Mouse (Mus musculus) G1E (cell line): ENCODE measurements around the gene Gm45837. TPM values are rescaled to one million over a fixed set of nuclear protein-coding genes. Genes with fewer than 3 reads are reported as not detected.

ENCODE experiments used
- ATAC-seq: 2 replicates; pipeline ENCODE4 v1.8.0; 2016; ENCODE audit warnings: mild to moderate bottlenecking; ENCODE audit not compliant: insufficient number of reproducible peaks, poor library complexity, low FRiP score, severe bottlenecking; ENCODE audit errors: extremely low read depth
- DNase-seq: peaks from one replicate; pipeline ENCODE4 v3.0.0; 2012; ENCODE audit warnings: low spot score
- H3K27me3 ChIP-seq: 2 replicates; pipeline ENCODE4 v1.6.1; 2012; ENCODE audit warnings: mild to moderate bottlenecking, low read length, inconsistent platforms; ENCODE audit not compliant: insufficient read depth
- H3K36me3 ChIP-seq: replicated peaks from 2 replicates; pipeline ENCODE3; 2012; ENCODE audit warnings: mild to moderate bottlenecking, inconsistent platforms
- H3K4me1 ChIP-seq: 2 replicates; pipeline ENCODE4 v1.6.1; 2012; ENCODE audit warnings: low read depth, low read length, inconsistent platforms, mixed read lengths; ENCODE audit not compliant: insufficient read depth
- H3K4me3 ChIP-seq: 2 replicates; pipeline ENCODE4 v1.5.1; 2012; ENCODE audit warnings: low read depth, mild to moderate bottlenecking, inconsistent platforms, low read length, moderate library complexity, mixed read lengths
- H3K9me3 ChIP-seq: replicated peaks from 2 replicates; pipeline ENCODE4 v1.6.1; 2012; ENCODE audit warnings: inconsistent platforms
- CTCF ChIP-seq: IDR thresholded peaks from 2 replicates; pipeline ENCODE4 v1.5.1; 2012; ENCODE audit warnings: low read depth, low read length, inconsistent platforms, mixed read lengths
- GATA1 ChIP-seq: IDR thresholded peaks from 2 replicates; pipeline ENCODE4 v1.6.1; 2012; ENCODE audit warnings: borderline replicate concordance, low read length, inconsistent platforms, mixed read lengths
- GATA2 ChIP-seq: IDR thresholded peaks from 2 replicates; pipeline ENCODE4 v1.6.1; 2012; ENCODE audit warnings: low read depth, low read length, inconsistent platforms, borderline replicate concordance
- POLR2AphosphoS5 ChIP-seq: IDR thresholded peaks from 2 replicates; pipeline ENCODE4 v1.6.1; 2012; ENCODE audit warnings: low read depth, low read length, inconsistent platforms; ENCODE audit not compliant: insufficient replicate concordance
- TAL1 ChIP-seq: conservative IDR thresholded peaks from 2 replicates; pipeline ENCODE4 v1.6.1; 2012; ENCODE audit warnings: low read depth, low read length, inconsistent platforms, mixed read lengths
- polyA plus RNA-seq: library from polyadenylated mRNA; stranded (reverse); fragments of >175 nt; gene quantifications from 2 replicates; pipeline ENCODE4 v1.2.3, GENCODE M21; 2012
- total RNA-seq, 2 experiments: library from RNA; stranded (forward) in 1 of 2; stranded (reverse) in 1 of 2; fragments of 200-1000 nt in 1 of 2; fragments of >200 nt in 1 of 2; fragmentation: Nextera tagmentation in 1 of 2; gene quantifications; 2 replicates each; pipeline ENCODE4 v1.2.3; 2014 to 2017

Gm45837 gene
- total and polyA plus RNA-seq, 3 experiments, result 0.03 TPM; not detected in 2

GRCm38 (mm10) chr7:101463665-101464271, 53.1 kb downstream of the Gm45837 start:
- Histone ChIP-seq H3K36me3 (no peaks in the 10 kb centered on the region), H3K4me3 (no peak overlapping the region), H3K27me3 (peaks cover 20% of the 10 kb centered on the region), H3K9me3 (no peaks in the 10 kb centered on the region), H3K4me1 (no peaks in the 10 kb centered on the region)
- no peak for ATAC-seq
- TF ChIP-seq TAL1 (no peak), GATA1 (no peak), POLR2AphosphoS5 (no peak), GATA2 (no peak)
- DNase-seq, result no peak

GRCm38 (mm10) chr7:101464927-101465326, 54.2 kb downstream of the Gm45837 start:
- no peak overlapping the region for H3K4me3 ChIP-seq
- no peak for TF ChIP-seq GATA1
- TF ChIP-seq CTCF, result no peak
- TF ChIP-seq GATA2, result no peak
- no peak for TF ChIP-seq TAL1
- no peak for TF ChIP-seq POLR2AphosphoS5

GRCm38 (mm10) chr7:101465392-101465791, 54.7 kb downstream of the Gm45837 start:
- ATAC-seq (no peak), DNase-seq (no peak)
- H3K4me1 ChIP-seq, result no peaks in the 10 kb centered on the region
- TF ChIP-seq POLR2AphosphoS5 (no peak), GATA1 (no peak), TAL1 (no peak), GATA2 (no peak), CTCF (no peak)
- peaks cover 20% of the 10 kb centered on the region for H3K27me3 ChIP-seq
- no peak overlapping the region for H3K4me3 ChIP-seq
- no peaks in the 10 kb centered on the region for H3K36me3 ChIP-seq
- no peaks in the 10 kb centered on the region for H3K9me3 ChIP-seq

More at GRCm38 (mm10) chr7:101464927-101465326, 54.2 kb downstream of the Gm45837 start:
- Histone ChIP-seq H3K36me3 (no peaks in the 10 kb centered on the region), H3K4me1 (no peaks in the 10 kb centered on the region), H3K9me3 (no peaks in the 10 kb centered on the region), H3K27me3 (peaks cover 20% of the 10 kb centered on the region)
- ATAC-seq (no peak), DNase-seq (no peak)

- TF ChIP-seq GATA2 (no peak), TAL1 (no peak), CTCF (no peak), POLR2AphosphoS5 (no peak), GATA1 (no peak)
- Histone ChIP-seq H3K4me1 (no peaks in the 10 kb centered on the region), H3K9me3 (no peaks in the 10 kb centered on the region), H3K4me3 (no peak overlapping the region), H3K36me3 (no peaks in the 10 kb centered on the region), H3K27me3 (peaks cover 20% of the 10 kb centered on the region)
- DNase-seq (no peak), ATAC-seq (no peak)
Measured at GRCm38 (mm10) chr7:101465850-101466580, 55.3 kb downstream of the Gm45837 start.

- no peaks in the 10 kb centered on the region for H3K36me3 ChIP-seq
- no peaks in the 10 kb centered on the region for H3K9me3 ChIP-seq
- no peak overlapping the region for H3K4me3 ChIP-seq
- H3K4me1 ChIP-seq, result no peaks in the 10 kb centered on the region
- DNase-seq, result no peak
- no peak for TF ChIP-seq TAL1
- TF ChIP-seq GATA2, result no peak
- TF ChIP-seq GATA1, result no peak
- TF ChIP-seq CTCF, result no peak
- no peak for TF ChIP-seq POLR2AphosphoS5
- no peak for ATAC-seq
- H3K27me3 ChIP-seq, result peaks cover 20% of the 10 kb centered on the region
Measured at GRCm38 (mm10) chr7:101466581-101467081, 55.9 kb downstream of the Gm45837 start.

- Histone ChIP-seq H3K27me3 (no peaks in the 10 kb centered on the region), H3K9me3 (no peaks in the 10 kb centered on the region), H3K4me3 (no peak overlapping the region), H3K36me3 (no peaks in the 10 kb centered on the region), H3K4me1 (no peaks in the 10 kb centered on the region)
- TF ChIP-seq TAL1, result no peak
- TF ChIP-seq GATA1, result no peak
- TF ChIP-seq POLR2AphosphoS5, result no peak
- TF ChIP-seq GATA2, result no peak
- no peak for TF ChIP-seq CTCF
- DNase-seq (no peak), ATAC-seq (no peak)
Measured at GRCm38 (mm10) chr7:101471423-101471822, 60.7 kb downstream of the Gm45837 start.
